Mouse (Mus musculus) liver, postnatal 0 days (tissue): ENCODE results near the gene Bysl.

Experiments used
- CTCF ChIP-seq: sonication (generic); IDR thresholded peaks from 2 replicates; pipeline ENCODE4 v1.5.1; 2016; ENCODE audit warnings: antibody characterized with exemption, low read depth
- EP300 ChIP-seq: IDR thresholded peaks from 2 replicates; pipeline ENCODE4 v1.6.1; 2016; ENCODE audit warnings: antibody characterized with exemption, low read depth, mild to moderate bottlenecking

DNA sequence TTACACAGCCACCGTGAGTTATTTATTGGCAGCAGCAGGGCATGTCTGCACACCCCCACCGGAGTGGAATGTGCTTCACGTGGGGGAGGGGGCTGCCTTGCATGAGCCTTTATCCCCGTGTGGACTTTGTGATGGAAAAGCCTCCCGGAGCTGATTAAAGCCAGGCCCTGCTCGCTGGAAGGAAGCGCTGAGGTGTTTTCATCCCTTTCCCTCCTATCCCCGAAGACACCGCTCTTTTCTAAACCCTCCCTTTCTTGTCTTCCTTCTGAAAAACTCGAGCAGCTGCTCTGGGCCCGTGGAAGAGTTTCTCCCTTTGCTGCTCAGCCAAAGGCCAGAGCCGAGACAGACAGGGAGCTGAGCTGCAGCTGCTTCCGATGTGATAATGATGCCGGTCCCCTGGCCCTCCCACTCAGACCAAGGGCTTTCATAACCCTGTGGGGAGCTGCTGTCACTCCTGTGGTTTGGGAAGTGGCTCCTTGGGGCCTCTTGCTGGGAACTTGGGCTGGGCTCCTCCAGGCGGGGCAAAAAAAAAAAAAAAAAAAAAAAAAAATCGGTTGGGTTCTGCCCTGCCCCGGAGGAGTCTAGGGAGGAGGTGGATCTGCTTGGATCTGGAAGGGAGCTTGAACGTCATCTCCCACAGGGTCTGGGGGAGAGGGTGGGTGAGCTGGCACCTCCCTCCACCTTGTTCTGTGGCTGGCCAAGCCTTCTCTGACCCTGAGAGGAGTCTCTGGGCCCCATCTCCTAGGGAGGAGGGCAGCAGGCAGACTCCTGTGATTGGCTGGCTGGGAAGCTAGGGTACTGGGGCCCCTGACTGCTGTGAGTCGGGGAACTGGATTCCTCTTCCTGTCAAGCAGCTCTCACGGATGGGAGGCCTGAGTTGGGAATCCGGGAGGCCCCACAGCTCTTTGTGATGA, 15.8 kb downstream of the Bysl start:
- TF ChIP-seq CTCF (no peak), EP300 (peak; percentile 64)
